22 mouse cellular contexts compared by ENCODE assay signal in genomic region chr2:59509061-59509460, GRCm38 (mm10). TPM values are rescaled to one million over a fixed set of nuclear protein-coding genes. Genes with fewer than 3 reads are reported as not detected.
DNase-seq lines count a peak whose midpoint lies in the region; ATAC-seq and TF ChIP-seq lines count a peak whose summit lies in the region.
"Had no signal": no experiment of that assay in that cellular context is flagged by ENCODE, and none has a peak within 500 bp of the region (broad histone marks: within the 10 kb centered on the region; RNA-seq: fewer than 3 reads in every experiment).

No protein-coding gene starts in this region.

- H3K9ac ChIP-seq in intestine, embryonic 14.5 days (ENCODE audit: low read length): no peak overlapping the region
- H3K9ac ChIP-seq in intestine, postnatal 0 days (ENCODE audit: low read depth, low read length): no peak overlapping the region
- no peak overlapping the region for H3K9ac ChIP-seq in limb, embryonic 11.5 days (ENCODE audit: low read length)
- H3K9ac ChIP-seq in embryonic facial prominence, embryonic 12.5 days: no peak overlapping the region
- H3K9ac ChIP-seq in embryonic facial prominence, embryonic 14.5 days (ENCODE audit: low read depth, low read length): peak overlapping the region; percentile 17; the same call in 1 of the 2 replicates
- H3K9ac ChIP-seq in hindbrain, embryonic 11.5 days (ENCODE audit: low read depth, low read length): no peak overlapping the region
- H3K9ac ChIP-seq: embryonic facial prominence, embryonic 13.5 days; forebrain, embryonic 13.5 days; forebrain, embryonic 15.5 days; forebrain, postnatal 0 days had no signal

- H3K4me3 ChIP-seq in intestine, embryonic 14.5 days (ENCODE audit: low read depth, low read length): no peak overlapping the region
- H3K4me3 ChIP-seq in intestine, postnatal 0 days (ENCODE audit: low read depth, low read length): no peak overlapping the region
- no peak overlapping the region for H3K4me3 ChIP-seq in limb, embryonic 11.5 days (ENCODE audit: low read depth, low read length)
- no peak overlapping the region for H3K4me3 ChIP-seq in limb, embryonic 10.5 days
- H3K4me3 ChIP-seq in embryonic facial prominence, embryonic 12.5 days: no peak overlapping the region
- H3K4me3 ChIP-seq in embryonic facial prominence, embryonic 14.5 days (ENCODE audit: low read depth, low read length): no peak overlapping the region
- no peak overlapping the region for H3K4me3 ChIP-seq in hindbrain, embryonic 11.5 days (ENCODE audit: low read depth, low read length)
- H3K4me3 ChIP-seq: embryonic facial prominence, embryonic 13.5 days; forebrain, embryonic 13.5 days; forebrain, embryonic 15.5 days had no signal

- 39% methylated on average over 4 of the region's 4 CpGs for WGBS in intestine, embryonic 14.5 days
- 73% methylated on average over 4 of the region's 4 CpGs for WGBS in intestine, postnatal 0 days
- 71% methylated on average over 4 of the region's 4 CpGs for WGBS in limb, embryonic 11.5 days
- WGBS in limb, embryonic 10.5 days: 75% methylated on average over 4 of the region's 4 CpGs
- 35% methylated on average over 4 of the region's 4 CpGs for WGBS in embryonic facial prominence, embryonic 12.5 days
- 37% methylated on average over 4 of the region's 4 CpGs for WGBS in embryonic facial prominence, embryonic 14.5 days
- 73% methylated on average over 4 of the region's 4 CpGs for WGBS in hindbrain, embryonic 11.5 days

- no peaks in the 10 kb centered on the region for H3K9me3 ChIP-seq in intestine, embryonic 14.5 days (ENCODE audit: control insufficient read depth, low read length)
- H3K9me3 ChIP-seq in intestine, postnatal 0 days (ENCODE audit: control insufficient read depth): no peaks in the 10 kb centered on the region
- H3K9me3 ChIP-seq in limb, embryonic 11.5 days (ENCODE audit: control insufficient read depth, low read length): no peaks in the 10 kb centered on the region
- H3K9me3 ChIP-seq in limb, embryonic 10.5 days (replicated peaks): no peaks in the 10 kb centered on the region
- H3K9me3 ChIP-seq in embryonic facial prominence, embryonic 12.5 days: no peaks in the 10 kb centered on the region
- 0 out of 2 replicates have a peak, but pooled peaks cover 3% of the 10 kb centered on the region for H3K9me3 ChIP-seq in embryonic facial prominence, embryonic 14.5 days (ENCODE audit: control insufficient read depth, low read length)
- H3K9me3 ChIP-seq in hindbrain, embryonic 11.5 days (ENCODE audit: control insufficient read depth, low read length): no peaks in the 10 kb centered on the region
- H3K9me3 ChIP-seq: embryonic facial prominence, embryonic 13.5 days; forebrain, embryonic 15.5 days had no signal

- no peak for TF ChIP-seq CTCF in intestine, postnatal 0 days (IDR thresholded peaks at IDR 0.05; ENCODE audit: low read depth)

- no peaks in the 10 kb centered on the region for H3K36me3 ChIP-seq in intestine, embryonic 14.5 days (ENCODE audit: control insufficient read depth, insufficient read depth, low read length)
- no peaks in the 10 kb centered on the region for H3K36me3 ChIP-seq in intestine, postnatal 0 days (ENCODE audit: control insufficient read depth, insufficient read depth)
- H3K36me3 ChIP-seq in limb, embryonic 11.5 days (ENCODE audit: control insufficient read depth, insufficient read depth, low read length): no peaks in the 10 kb centered on the region
- H3K36me3 ChIP-seq in limb, embryonic 10.5 days: no peaks in the 10 kb centered on the region
- no peaks in the 10 kb centered on the region for H3K36me3 ChIP-seq in embryonic facial prominence, embryonic 12.5 days
- no peaks in the 10 kb centered on the region for H3K36me3 ChIP-seq in embryonic facial prominence, embryonic 14.5 days (ENCODE audit: control insufficient read depth, insufficient read depth, low read length)
- no peaks in the 10 kb centered on the region for H3K36me3 ChIP-seq in hindbrain, embryonic 11.5 days (ENCODE audit: control insufficient read depth, insufficient read depth, low read length)
- H3K36me3 ChIP-seq: embryonic facial prominence, embryonic 13.5 days; forebrain, embryonic 15.5 days had no signal

- H3K27me3 ChIP-seq in intestine, embryonic 14.5 days (replicated peaks; ENCODE audit: control insufficient read depth, insufficient read depth, low read length): no peaks in the 10 kb centered on the region
- H3K27me3 ChIP-seq in intestine, postnatal 0 days (replicated peaks; ENCODE audit: control insufficient read depth, insufficient read depth, low read length): no peaks in the 10 kb centered on the region
- H3K27me3 ChIP-seq in limb, embryonic 11.5 days (ENCODE audit: control insufficient read depth, insufficient read depth, low read length): no peaks in the 10 kb centered on the region
- H3K27me3 ChIP-seq in limb, embryonic 10.5 days (ENCODE audit: low read depth, poor library complexity, severe bottlenecking): no peaks in the 10 kb centered on the region
- no peaks in the 10 kb centered on the region for H3K27me3 ChIP-seq in embryonic facial prominence, embryonic 12.5 days
- no peaks in the 10 kb centered on the region for H3K27me3 ChIP-seq in embryonic facial prominence, embryonic 14.5 days (replicated peaks; ENCODE audit: control insufficient read depth, insufficient read depth, low read length)
- H3K27me3 ChIP-seq in hindbrain, embryonic 11.5 days (ENCODE audit: control insufficient read depth, insufficient read depth, low read length): no peaks in the 10 kb centered on the region
- H3K27me3 ChIP-seq: embryonic facial prominence, embryonic 13.5 days; forebrain, embryonic 13.5 days; forebrain, embryonic 15.5 days had no signal

- no peak for ATAC-seq in intestine, embryonic 14.5 days (replicated peaks; ENCODE audit: low FRiP score, low TSS enrichment, low read depth)
- no peak for ATAC-seq in intestine, postnatal 0 days
- ATAC-seq in limb, embryonic 11.5 days (ENCODE audit: insufficient number of reproducible peaks, low FRiP score, low TSS enrichment, low read depth): no peak
- ATAC-seq in embryonic facial prominence, embryonic 12.5 days (ENCODE audit: insufficient number of reproducible peaks, insufficient read depth, low FRiP score, low TSS enrichment): no peak
- ATAC-seq in embryonic facial prominence, embryonic 14.5 days (ENCODE audit: low read depth): 0 out of 2 replicates have a peak, but pooled peaks have one; percentile 35
- ATAC-seq in hindbrain, embryonic 11.5 days (ENCODE audit: low FRiP score): no peak
- no peak for ATAC-seq in cerebellum, adult (ENCODE audit: insufficient number of reproducible peaks, low FRiP score, low TSS enrichment)
- ATAC-seq: forebrain, embryonic 13.5 days; forebrain, embryonic 15.5 days; forebrain, postnatal 0 days had no signal

- DNase-seq in intestine, embryonic 14.5 days (ENCODE audit: low spot score): no peak
- peak; percentile 20 for DNase-seq in limb, embryonic 11.5 days (ENCODE audit: low spot score)
- DNase-seq in limb, embryonic 10.5 days (ENCODE audit: low spot score): no peak
- peak; percentile 56 for DNase-seq in embryonic facial prominence, embryonic 14.5 days (ENCODE audit: low spot score)
- DNase-seq in hindbrain, embryonic 11.5 days (ENCODE audit: low spot score): no peak
- DNase-seq: adrenal gland, adult 2 months; adrenal gland, postnatal 10 days; adrenal gland, postnatal 25 days; cerebellum, adult 11-12 months; cerebellum, adult 2 months; cerebellum, adult 9-10 months; cerebellum, postnatal 10 days; cerebellum, postnatal 25 days; forebrain, postnatal 0 days had no signal

- H3K27ac ChIP-seq in intestine, embryonic 14.5 days (ENCODE audit: low read depth): peak overlapping the region; percentile 22; the same call in 1 of the 2 replicates
- no peak overlapping the region for H3K27ac ChIP-seq in intestine, postnatal 0 days (ENCODE audit: low read depth, low read length)
- no peak overlapping the region for H3K27ac ChIP-seq in limb, embryonic 11.5 days (replicated peaks; ENCODE audit: low read depth, low read length)
- no peak overlapping the region for H3K27ac ChIP-seq in limb, embryonic 10.5 days
- H3K27ac ChIP-seq in embryonic facial prominence, embryonic 12.5 days: peak overlapping the region; percentile 57; the same call in 1 of the 2 replicates
- H3K27ac ChIP-seq in embryonic facial prominence, embryonic 14.5 days (replicated peaks; ENCODE audit: low read depth, low read length): 0 out of 2 replicates have a peak overlapping the region, but pooled peaks have one; percentile 6
- no peak overlapping the region for H3K27ac ChIP-seq in hindbrain, embryonic 11.5 days (ENCODE audit: low read depth, low read length)
- H3K27ac ChIP-seq: forebrain, embryonic 13.5 days; forebrain, embryonic 15.5 days had no signal

- peaks cover 9% of the 10 kb centered on the region; the same call in 1 of the 2 replicates for H3K4me1 ChIP-seq in intestine, embryonic 14.5 days (replicated peaks; ENCODE audit: control insufficient read depth, insufficient read depth, low read length)
- no peaks in the 10 kb centered on the region for H3K4me1 ChIP-seq in intestine, postnatal 0 days (replicated peaks; ENCODE audit: control insufficient read depth, insufficient read depth, low read length)
- H3K4me1 ChIP-seq in limb, embryonic 11.5 days (ENCODE audit: control insufficient read depth, insufficient read depth, low read length): no peaks in the 10 kb centered on the region
- H3K4me1 ChIP-seq in limb, embryonic 10.5 days: peaks cover 22% of the 10 kb centered on the region
- H3K4me1 ChIP-seq in embryonic facial prominence, embryonic 12.5 days: peaks cover 12% of the 10 kb centered on the region; the same call in 1 of the 2 replicates
- H3K4me1 ChIP-seq in embryonic facial prominence, embryonic 14.5 days (ENCODE audit: control insufficient read depth, insufficient read depth, low read length): peaks cover 19% of the 10 kb centered on the region
- H3K4me1 ChIP-seq in hindbrain, embryonic 11.5 days (replicated peaks; ENCODE audit: control insufficient read depth, insufficient read depth, low read length): no peaks in the 10 kb centered on the region

- no peak overlapping the region for H3K4me2 ChIP-seq in intestine, embryonic 14.5 days (ENCODE audit: low read length)
- H3K4me2 ChIP-seq in intestine, postnatal 0 days (replicated peaks; ENCODE audit: low read depth): no peak overlapping the region
- no peak overlapping the region for H3K4me2 ChIP-seq in limb, embryonic 11.5 days (ENCODE audit: low read depth, severe bottlenecking)
- no peak overlapping the region for H3K4me2 ChIP-seq in embryonic facial prominence, embryonic 12.5 days (replicated peaks)
- no peak overlapping the region for H3K4me2 ChIP-seq in embryonic facial prominence, embryonic 14.5 days (ENCODE audit: low read depth, low read length)
- no peak overlapping the region for H3K4me2 ChIP-seq in hindbrain, embryonic 11.5 days (replicated peaks; ENCODE audit: low read depth, low read length)
- H3K4me2 ChIP-seq: embryonic facial prominence, embryonic 13.5 days; forebrain, embryonic 13.5 days; forebrain, embryonic 15.5 days had no signal

RNA-seq across cellular contexts. Expression of gene Dapl1, which starts 24.6 kb away (rescaled TPM):
- 0.69 TPM in 1 of 2 replicates, not detected in the other for polyA plus RNA-seq in intestine, embryonic 14.5 days (2014; fragmentation: Nextera tagmentation; extraction: Ambion mirVana)
- polyA plus RNA-seq in intestine, postnatal 0 days (2015; fragmentation: Nextera tagmentation; extraction: Ambion mirVana): 2.0 and 3.0 TPM in 2 replicates
- polyA plus RNA-seq in limb, embryonic 11.5 days (2014; fragmentation: Nextera tagmentation; extraction: Ambion mirVana): 0.98 and 1.0 TPM in 2 replicates
- 0.36 and 0.94 TPM in 2 replicates for polyA plus RNA-seq in limb, embryonic 10.5 days (2016; fragmentation: Nextera tagmentation; extraction: Ambion mirVana)
- polyA plus RNA-seq in embryonic facial prominence, embryonic 12.5 days (2016; fragmentation: Nextera tagmentation; extraction: Ambion mirVana): 13.9 and 16.9 TPM in 2 replicates
- polyA plus RNA-seq in embryonic facial prominence, embryonic 14.5 days (2014; fragmentation: Nextera tagmentation; extraction: Ambion mirVana): 16.6 and 17.0 TPM in 2 replicates
- polyA plus RNA-seq in hindbrain, embryonic 11.5 days (2014; fragmentation: Nextera tagmentation; extraction: Ambion mirVana): 0.43 and 1.5 TPM in 2 replicates
- polyA plus RNA-seq: adrenal gland, adult 2 months; brain, embryonic 14.5 days; C2C12; forebrain, embryonic 13.5 days; forebrain, embryonic 15.5 days had no signal

Comparison
In these comparisons a context has a peak if more than half of its experiments do, and no peak if none do; other contexts are left out.
1. DNase-seq: peak in limb, embryonic 11.5 days (single experiment) and embryonic facial prominence, embryonic 14.5 days (single experiment); none in intestine, embryonic 14.5 days (single experiment), limb, embryonic 10.5 days (single experiment) and hindbrain, embryonic 11.5 days (single experiment).
2. H3K27ac ChIP-seq: peak in intestine, embryonic 14.5 days (single experiment), embryonic facial prominence, embryonic 12.5 days (single experiment) and embryonic facial prominence, embryonic 14.5 days (single experiment); none in intestine, postnatal 0 days (single experiment), limb, embryonic 11.5 days (single experiment), limb, embryonic 10.5 days (single experiment) and hindbrain, embryonic 11.5 days (single experiment).